Mouse (Mus musculus) common myeloid progenitor, adult 5-6 weeks (primary cell): ENCODE results near the gene 1600014C23Rik. TPM values are rescaled to one million over a fixed set of nuclear protein-coding genes. Genes with fewer than 3 reads are reported as not detected.

Experiments
- ATAC-seq: replicated peaks from 2 replicates; pipeline ENCODE4 v1.8.0; 2016; ENCODE audit warnings: low read depth, mild to moderate bottlenecking, moderate TSS enrichment, inconsistent platforms; ENCODE audit not compliant: poor library complexity, severe bottlenecking
- total RNA-seq: library from RNA; stranded (forward); fragments of 200-1000, 187-1606 nt; gene quantifications from 2 replicates; pipeline ENCODE4 v1.2.3, GENCODE M21; 2017

The 1600014C23Rik gene
- total RNA-seq = not detected in 2 replicates

- no peak for ATAC-seq
Observed at GRCm38 (mm10) chr17:45733735-45734301, at the start of gene 1600014C23Rik. TSS of gene 1600014C23Rik (minus strand) at chr17:45733844.

- no peak for ATAC-seq
Observed at GRCm38 (mm10) chr17:45778446-45778845, 44.8 kb upstream of the 1600014C23Rik start.

- no peak for ATAC-seq
Observed at GRCm38 (mm10) chr17:45777431-45777830, 43.8 kb upstream of the 1600014C23Rik start.

- ATAC-seq = no peak
Observed at GRCm38 (mm10) chr17:45776185-45776584, 42.5 kb upstream of the 1600014C23Rik start.

GRCm38 (mm10) chr17:45775468-45775867 lies 41.8 kb upstream of the 1600014C23Rik start:
- peak; percentile 50; the same call in 1 of the 2 replicates for ATAC-seq

GRCm38 (mm10) chr17:45772566-45772965 lies 38.9 kb upstream of the 1600014C23Rik start:
- ATAC-seq = no peak

- ATAC-seq = no peak
Observed at GRCm38 (mm10) chr17:45772096-45772495, 38.5 kb upstream of the 1600014C23Rik start.

- ATAC-seq = no peak
Observed at GRCm38 (mm10) chr17:45770441-45770840, 36.8 kb upstream of the 1600014C23Rik start.

GRCm38 (mm10) chr17:45769821-45770220 lies 36.2 kb upstream of the 1600014C23Rik start:
- ATAC-seq = no peak

- no peak for ATAC-seq
Observed at GRCm38 (mm10) chr17:45767536-45768146, 34.0 kb upstream of the 1600014C23Rik start.

- ATAC-seq = peak; percentile 81
Observed at GRCm38 (mm10) chr17:45766735-45767535, 33.3 kb upstream of the 1600014C23Rik start.

- no peak for ATAC-seq
Observed at GRCm38 (mm10) chr17:45765914-45766313, 32.3 kb upstream of the 1600014C23Rik start.

GRCm38 (mm10) chr17:45763188-45763587 lies 29.5 kb upstream of the 1600014C23Rik start:
- no peak for ATAC-seq

- no peak for ATAC-seq
Observed at GRCm38 (mm10) chr17:45761902-45762301, 28.3 kb upstream of the 1600014C23Rik start.

GRCm38 (mm10) chr17:45760965-45761645 lies 27.5 kb upstream of the 1600014C23Rik start:
- no peak for ATAC-seq

- no peak for ATAC-seq
Observed at GRCm38 (mm10) chr17:45759751-45760150, 26.1 kb upstream of the 1600014C23Rik start.

GRCm38 (mm10) chr17:45758808-45759207 lies 25.2 kb upstream of the 1600014C23Rik start:
- no peak for ATAC-seq

- ATAC-seq = peak; percentile 67
Observed at GRCm38 (mm10) chr17:45757932-45758331, 24.3 kb upstream of the 1600014C23Rik start.

GRCm38 (mm10) chr17:45756831-45757230 lies 23.2 kb upstream of the 1600014C23Rik start:
- no peak for ATAC-seq

GRCm38 (mm10) chr17:45756391-45756790 lies 22.7 kb upstream of the 1600014C23Rik start:
- ATAC-seq = 0 out of 2 replicates have a peak, but pooled peaks have one; percentile 6
